Mouse (Mus musculus) liver, embryonic 13.5 days (tissue): ENCODE data around the gene Rhobtb1. TPM values are rescaled to one million over a fixed set of nuclear protein-coding genes. Genes with fewer than 3 reads are reported as not detected.

Experiments
- ATAC-seq: fragments of 200-750 bp; cut with Nextera tagmentation; 2 replicates; pipeline ENCODE4 v1.8.0; 2017; ENCODE audit warnings: low read depth, mild to moderate bottlenecking, moderate number of reproducible peaks, moderate library complexity
- DNase-seq: peaks from one replicate; pipeline ENCODE4 v3.0.0; 2022
- H3K27ac ChIP-seq: fragments of 300-500 bp; sonication (generic); 2 replicates; pipeline ENCODE4 v1.5.1; 2015; ENCODE audit warnings: moderate library complexity, mild to moderate bottlenecking, inconsistent platforms
- H3K27me3 ChIP-seq: fragments of 300-500 bp; sonication (generic); 2 replicates; pipeline ENCODE4 v1.6.1; 2015; ENCODE audit warnings: mild to moderate bottlenecking, inconsistent platforms
- H3K36me3 ChIP-seq: fragments of 300-500 bp; sonication (generic); 2 replicates; pipeline ENCODE4 v1.6.1; 2015; ENCODE audit warnings: mild to moderate bottlenecking, inconsistent platforms
- H3K4me1 ChIP-seq: fragments of 300-500 bp; sonication (generic); replicated peaks from 2 replicates; pipeline ENCODE4 v1.6.1; 2015; ENCODE audit warnings: inconsistent platforms
- H3K4me2 ChIP-seq: fragments of 300-500 bp; sonication (generic); 2 replicates; pipeline ENCODE4 v1.6.1; 2015; ENCODE audit warnings: inconsistent platforms, mild to moderate bottlenecking, moderate library complexity
- H3K4me3 ChIP-seq: fragments of 300-500 bp; sonication (generic); replicated peaks from 2 replicates; pipeline ENCODE4 v1.5.1; 2015; ENCODE audit warnings: mild to moderate bottlenecking, inconsistent platforms
- H3K9ac ChIP-seq: fragments of 300-500 bp; sonication (generic); 2 replicates; pipeline ENCODE4 v1.6.1; 2015; ENCODE audit warnings: mild to moderate bottlenecking, inconsistent platforms
- H3K9me3 ChIP-seq: fragments of 300-500 bp; sonication (generic); replicated peaks from 2 replicates; pipeline ENCODE4 v1.6.1; 2016; ENCODE audit warnings: inconsistent platforms
- WGBS: fragments of 180-500 bp; shearing (Covaris S2); methylation state at CpG from one replicate; pipeline ENCODE4 v1.1.7; 2015; ENCODE audit not compliant: insufficient replicate concordance; 5-methylcytosine and 5-hydroxymethylcytosine counted together
- polyA plus RNA-seq: library from polyadenylated mRNA; unstranded; fragments of >200 nt; fragmentation: Nextera tagmentation; extraction: Ambion mirVana; gene quantifications from 2 replicates; pipeline ENCODE4 v1.2.1, GENCODE M21; 2015

Gene Rhobtb1
- polyA plus RNA-seq, 1 experiment from 2014 or later, result 7.2 TPM

GRCm38 (mm10) chr10:69223232-69223631 lies 72.0 kb downstream of the Rhobtb1 start:
- no peak overlapping the region for H3K4me3 ChIP-seq
- H3K9ac ChIP-seq, result no peak overlapping the region
- peaks cover 3% of the 10 kb centered on the region; the same call in 1 of the 2 replicates for H3K36me3 ChIP-seq
- no peak overlapping the region for H3K4me2 ChIP-seq
- no peaks in the 10 kb centered on the region for H3K27me3 ChIP-seq
- no peak overlapping the region for H3K27ac ChIP-seq
- no peaks in the 10 kb centered on the region for H3K9me3 ChIP-seq
- DNase-seq (no peak), ATAC-seq (no peak)
- WGBS, result 83% methylated on average over 4 of the region's 4 CpGs
- peaks cover 26% of the 10 kb centered on the region for H3K4me1 ChIP-seq

- Histone ChIP-seq H3K4me2 (no peak overlapping the region), H3K9ac (no peak overlapping the region), H3K4me3 (no peak overlapping the region), H3K9me3 (no peaks in the 10 kb centered on the region), H3K4me1 (peaks cover 15% of the 10 kb centered on the region), H3K36me3 (peaks cover 3% of the 10 kb centered on the region; the same call in 1 of the 2 replicates), H3K27ac (no peak overlapping the region), H3K27me3 (no peaks in the 10 kb centered on the region)
- DNase-seq (no peak), ATAC-seq (no peak)
- WGBS, result 71% methylated on average over 7 of the region's 7 CpGs
Measured at GRCm38 (mm10) chr10:69224276-69224675, 73.0 kb downstream of the Rhobtb1 start.

- no peak overlapping the region for H3K9ac ChIP-seq
- no peaks in the 10 kb centered on the region for H3K27me3 ChIP-seq
- ATAC-seq (no peak), DNase-seq (no peak)
- H3K4me3 ChIP-seq, result no peak overlapping the region
- H3K27ac ChIP-seq, result no peak overlapping the region
- WGBS, result 81% methylated on average over 5 of the region's 5 CpGs
- H3K9me3 ChIP-seq, result no peaks in the 10 kb centered on the region
- peaks cover 3% of the 10 kb centered on the region; the same call in 1 of the 2 replicates for H3K36me3 ChIP-seq
- peaks cover 7% of the 10 kb centered on the region for H3K4me1 ChIP-seq
- no peak overlapping the region for H3K4me2 ChIP-seq
Measured at GRCm38 (mm10) chr10:69225471-69225870, 74.2 kb downstream of the Rhobtb1 start.

- ATAC-seq, result no peak
- H3K27ac ChIP-seq, result no peak overlapping the region
- 67% methylated on average over 8 of the region's 8 CpGs for WGBS
Measured at GRCm38 (mm10) chr10:69225951-69226350, 74.7 kb downstream of the Rhobtb1 start.

GRCm38 (mm10) chr10:69237185-69237584 lies 86.0 kb downstream of the Rhobtb1 start:
- no peaks in the 10 kb centered on the region for H3K36me3 ChIP-seq
- no peak overlapping the region for H3K9ac ChIP-seq
- H3K9me3 ChIP-seq, result no peaks in the 10 kb centered on the region
- no peak overlapping the region for H3K4me2 ChIP-seq
- H3K27me3 ChIP-seq, result no peaks in the 10 kb centered on the region
- DNase-seq (no peak), ATAC-seq (no peak)
- H3K4me1 ChIP-seq, result no peaks in the 10 kb centered on the region
- 49% methylated on average over 3 of the region's 3 CpGs for WGBS
- H3K27ac ChIP-seq, result no peak overlapping the region
- H3K4me3 ChIP-seq, result no peak overlapping the region

More at GRCm38 (mm10) chr10:69225951-69226350, 74.7 kb downstream of the Rhobtb1 start:
- Histone ChIP-seq H3K4me1 (peaks cover 5% of the 10 kb centered on the region), H3K27me3 (no peaks in the 10 kb centered on the region), H3K4me2 (no peak overlapping the region), H3K4me3 (no peak overlapping the region), H3K36me3 (peaks cover 3% of the 10 kb centered on the region; the same call in 1 of the 2 replicates), H3K9me3 (no peaks in the 10 kb centered on the region), H3K9ac (no peak overlapping the region)
- DNase-seq, result no peak

GRCm38 (mm10) chr10:69237781-69238180 lies 86.5 kb downstream of the Rhobtb1 start:
- no peak overlapping the region for H3K27ac ChIP-seq
- no peaks in the 10 kb centered on the region for H3K36me3 ChIP-seq
- H3K9me3 ChIP-seq, result no peaks in the 10 kb centered on the region
- WGBS, result 83% methylated on average over 9 of the region's 9 CpGs
- no peak for DNase-seq
- H3K9ac ChIP-seq, result no peak overlapping the region
- ATAC-seq, result no peak
- H3K4me2 ChIP-seq, result no peak overlapping the region
- no peaks in the 10 kb centered on the region for H3K27me3 ChIP-seq
- H3K4me3 ChIP-seq, result no peak overlapping the region
- no peaks in the 10 kb centered on the region for H3K4me1 ChIP-seq

- Histone ChIP-seq H3K4me1 (no peaks in the 10 kb centered on the region), H3K27me3 (no peaks in the 10 kb centered on the region), H3K9ac (no peak overlapping the region), H3K36me3 (no peaks in the 10 kb centered on the region), H3K4me2 (no peak overlapping the region), H3K4me3 (no peak overlapping the region), H3K27ac (no peak overlapping the region), H3K9me3 (no peaks in the 10 kb centered on the region)
- ATAC-seq (no peak), DNase-seq (no peak)
- 67% methylated on average over 6 of the region's 6 CpGs for WGBS
Measured at GRCm38 (mm10) chr10:69238311-69238710, 87.1 kb downstream of the Rhobtb1 start.

GRCm38 (mm10) chr10:69240530-69240929 lies 89.3 kb downstream of the Rhobtb1 start:
- DNase-seq (no peak), ATAC-seq (no peak)
- Histone ChIP-seq H3K4me1 (no peaks in the 10 kb centered on the region), H3K4me3 (no peak overlapping the region), H3K9me3 (no peaks in the 10 kb centered on the region), H3K27me3 (no peaks in the 10 kb centered on the region), H3K36me3 (no peaks in the 10 kb centered on the region), H3K4me2 (no peak overlapping the region), H3K27ac (no peak overlapping the region), H3K9ac (no peak overlapping the region)
- 49% methylated on average over 2 of the region's 2 CpGs for WGBS

GRCm38 (mm10) chr10:69245151-69245550 lies 93.9 kb downstream of the Rhobtb1 start:
- Histone ChIP-seq H3K9me3 (no peaks in the 10 kb centered on the region), H3K27me3 (no peaks in the 10 kb centered on the region), H3K4me3 (no peak overlapping the region), H3K9ac (no peak overlapping the region), H3K4me1 (no peaks in the 10 kb centered on the region), H3K36me3 (peaks cover 5% of the 10 kb centered on the region; the same call in 1 of the 2 replicates), H3K27ac (no peak overlapping the region), H3K4me2 (no peak overlapping the region)
- WGBS, result 74% methylated on average over 4 of the region's 4 CpGs
- DNase-seq (no peak), ATAC-seq (no peak)

- no peaks in the 10 kb centered on the region for H3K27me3 ChIP-seq
- no peaks in the 10 kb centered on the region for H3K9me3 ChIP-seq
- H3K27ac ChIP-seq, result no peak overlapping the region
- H3K4me1 ChIP-seq, result no peaks in the 10 kb centered on the region
- no peak overlapping the region for H3K9ac ChIP-seq
- WGBS, result 66% methylated on average over 10 of the region's 10 CpGs
- no peak for DNase-seq
- H3K36me3 ChIP-seq, result peaks cover 9% of the 10 kb centered on the region; the same call in 1 of the 2 replicates
- no peak overlapping the region for H3K4me3 ChIP-seq
- no peak for ATAC-seq
- H3K4me2 ChIP-seq, result no peak overlapping the region
Measured at GRCm38 (mm10) chr10:69245906-69246668, 94.9 kb downstream of the Rhobtb1 start.

- DNase-seq, result no peak
- Histone ChIP-seq H3K4me1 (no peaks in the 10 kb centered on the region), H3K9me3 (no peaks in the 10 kb centered on the region), H3K36me3 (peaks cover 9% of the 10 kb centered on the region; the same call in 1 of the 2 replicates), H3K27ac (no peak overlapping the region), H3K4me3 (no peak overlapping the region), H3K4me2 (no peak overlapping the region), H3K27me3 (no peaks in the 10 kb centered on the region), H3K9ac (no peak overlapping the region)
- ATAC-seq, result no peak
- 11% methylated on average over 3 of the region's 3 CpGs for WGBS
Measured at GRCm38 (mm10) chr10:69246762-69247161, 95.5 kb downstream of the Rhobtb1 start.
